Mouse (Mus musculus) granulocyte monocyte progenitor cell, adult 5-6 weeks (primary cell): Measurements from ENCODE around the gene Rex1bd. TPM values are rescaled to one million over a fixed set of nuclear protein-coding genes. Genes with fewer than 3 reads are reported as not detected.

Experiments
- ATAC-seq: replicated peaks from 2 replicates; pipeline ENCODE4 v1.8.0; 2016; ENCODE audit warnings: mild to moderate bottlenecking, moderate TSS enrichment, inconsistent platforms; ENCODE audit not compliant: poor library complexity, severe bottlenecking
- total RNA-seq, 2 experiments: library from RNA; stranded (forward) in 1 of 2; stranded (reverse) in 1 of 2; fragments of 200-712, 200-1000 nt in 1 of 2; fragments of >200 nt in 1 of 2; fragmentation: Nextera tagmentation in 1 of 2; gene quantifications; 2 replicates each; pipeline ENCODE4 v1.2.3; 2014 to 2017

Gene Rex1bd
- total RNA-seq, 2 experiments from 2014 or later, result 30.2 to 33.4 TPM

- ATAC-seq, result no peak
Observed at GRCm38 (mm10) chr8:70460199-70460598, 46.4 kb downstream of the Rex1bd start.

- ATAC-seq, result no peak
Observed at GRCm38 (mm10) chr8:70459636-70460035, 46.9 kb downstream of the Rex1bd start.

GRCm38 (mm10) chr8:70458462-70458861 is 48.1 kb downstream of the Rex1bd start:
- ATAC-seq, result no peak

- ATAC-seq, result no peak
Observed at GRCm38 (mm10) chr8:70457882-70458281, 48.7 kb downstream of the Rex1bd start.

GRCm38 (mm10) chr8:70456996-70457395 is 49.6 kb downstream of the Rex1bd start:
- ATAC-seq, result no peak

Other genes with a start within 250 kb of the Rex1bd start
- 5.4 and 12.3 TPM in 2 replicates for gene Homer3, start 223.9 kb downstream of the Rex1bd start, total RNA-seq (2014; fragmentation: Nextera tagmentation)
- gene Homer3, start 223.9 kb downstream of the Rex1bd start, total RNA-seq (2017), result 6.5 and 12.3 TPM in 2 replicates
- gene Ddx49, start 204.3 kb downstream of the Rex1bd start, total RNA-seq (2014; fragmentation: Nextera tagmentation), result 45.9 and 66.8 TPM in 2 replicates
- 139 and 177 TPM in 2 replicates for gene Ddx49, start 204.3 kb downstream of the Rex1bd start, total RNA-seq (2017)
- gene Cope, start 204.2 kb downstream of the Rex1bd start, total RNA-seq (2014; fragmentation: Nextera tagmentation), result 209 and 240 TPM in 2 replicates
- 132 and 155 TPM in 2 replicates for gene Cope, start 204.2 kb downstream of the Rex1bd start, total RNA-seq (2017)
- gene Cers1, start 191.0 kb downstream of the Rex1bd start, total RNA-seq (2014; fragmentation: Nextera tagmentation), result not detected in 2 replicates
- not detected in 2 replicates for gene Cers1, start 191.0 kb downstream of the Rex1bd start, total RNA-seq (2017)
- not detected in 2 replicates for gene Gdf1, start 176.9 kb downstream of the Rex1bd start, total RNA-seq (2014; fragmentation: Nextera tagmentation)
- gene Gdf1, start 176.9 kb downstream of the Rex1bd start, total RNA-seq (2017), result not detected in 2 replicates
- gene Upf1, start 153.5 kb downstream of the Rex1bd start, total RNA-seq (2014; fragmentation: Nextera tagmentation), result 30.6 and 33.7 TPM in 2 replicates
- 24.2 and 30.8 TPM in 2 replicates for gene Upf1, start 153.5 kb downstream of the Rex1bd start, total RNA-seq (2017)
- 0.88 TPM in 1 of 2 replicates, not detected in the other for gene Comp, start 133.2 kb downstream of the Rex1bd start, total RNA-seq (2014; fragmentation: Nextera tagmentation)
- not detected in 2 replicates for gene Comp, start 133.2 kb downstream of the Rex1bd start, total RNA-seq (2017)
- 7.4 and 19.5 TPM in 2 replicates for gene Crtc1, start 67.2 kb downstream of the Rex1bd start, total RNA-seq (2014; fragmentation: Nextera tagmentation)
- 2.3 and 4.8 TPM in 2 replicates for gene Crtc1, start 67.2 kb downstream of the Rex1bd start, total RNA-seq (2017)
- gene Klhl26, start 29.8 kb downstream of the Rex1bd start, total RNA-seq (2014; fragmentation: Nextera tagmentation), result 2.1 and 4.4 TPM in 2 replicates
- 4.0 and 4.1 TPM in 2 replicates for gene Klhl26, start 29.8 kb downstream of the Rex1bd start, total RNA-seq (2017)
- gene Tmem59l, start 19.4 kb downstream of the Rex1bd start, total RNA-seq (2014; fragmentation: Nextera tagmentation), result not detected in 2 replicates
- gene Tmem59l, start 19.4 kb downstream of the Rex1bd start, total RNA-seq (2017), result not detected in 2 replicates
- not detected in 2 replicates for gene Crlf1, start 13.6 kb downstream of the Rex1bd start, total RNA-seq (2014; fragmentation: Nextera tagmentation)
- not detected in 2 replicates for gene Crlf1, start 13.6 kb downstream of the Rex1bd start, total RNA-seq (2017)
- 2,675 and 2,799 TPM in 2 replicates for gene Uba52, start 4.0 kb upstream of the Rex1bd start, total RNA-seq (2014; fragmentation: Nextera tagmentation)
- gene Uba52, start 4.0 kb upstream of the Rex1bd start, total RNA-seq (2017), result 3,231 and 3,572 TPM in 2 replicates
- 113 and 149 TPM in 2 replicates for gene Fkbp8, start 21.0 kb upstream of the Rex1bd start, total RNA-seq (2014; fragmentation: Nextera tagmentation)
- 107 and 118 TPM in 2 replicates for gene Fkbp8, start 21.0 kb upstream of the Rex1bd start, total RNA-seq (2017)
- 83.7 and 84.5 TPM in 2 replicates for gene Kxd1, start 21.2 kb upstream of the Rex1bd start, total RNA-seq (2014; fragmentation: Nextera tagmentation)
- 68.7 and 74.4 TPM in 2 replicates for gene Kxd1, start 21.2 kb upstream of the Rex1bd start, total RNA-seq (2017)
- gene Ell, start 32.7 kb upstream of the Rex1bd start, total RNA-seq (2014; fragmentation: Nextera tagmentation), result 11.7 and 13.6 TPM in 2 replicates
- gene Ell, start 32.7 kb upstream of the Rex1bd start, total RNA-seq (2017), result 5.5 and 5.7 TPM in 2 replicates
- 30.8 and 66.6 TPM in 2 replicates for gene Isyna1, start 87.6 kb upstream of the Rex1bd start, total RNA-seq (2014; fragmentation: Nextera tagmentation)
- 35.2 and 38.6 TPM in 2 replicates for gene Isyna1, start 87.6 kb upstream of the Rex1bd start, total RNA-seq (2017)
- gene Ssbp4, start 102.1 kb upstream of the Rex1bd start, total RNA-seq (2014; fragmentation: Nextera tagmentation), result 53.8 and 75.4 TPM in 2 replicates
- gene Ssbp4, start 102.1 kb upstream of the Rex1bd start, total RNA-seq (2017), result 35.2 and 87.9 TPM in 2 replicates
- 2.9 and 5.2 TPM in 2 replicates for gene Lrrc25, start 109.4 kb upstream of the Rex1bd start, total RNA-seq (2014; fragmentation: Nextera tagmentation)
- 1.1 and 3.1 TPM in 2 replicates for gene Lrrc25, start 109.4 kb upstream of the Rex1bd start, total RNA-seq (2017)
- gene Gdf15, start 125.7 kb upstream of the Rex1bd start, total RNA-seq (2014; fragmentation: Nextera tagmentation), result not detected in 2 replicates
- gene Gdf15, start 125.7 kb upstream of the Rex1bd start, total RNA-seq (2017), result 0.67 TPM in 1 of 2 replicates, not detected in the other
- gene Pgpep1, start 153.6 kb upstream of the Rex1bd start, total RNA-seq (2014; fragmentation: Nextera tagmentation), result 8.5 and 31.0 TPM in 2 replicates
- gene Pgpep1, start 153.6 kb upstream of the Rex1bd start, total RNA-seq (2017), result 6.5 and 6.9 TPM in 2 replicates
- 187 and 226 TPM in 2 replicates for gene Lsm4, start 166.5 kb upstream of the Rex1bd start, total RNA-seq (2014; fragmentation: Nextera tagmentation)
- gene Lsm4, start 166.5 kb upstream of the Rex1bd start, total RNA-seq (2017), result 247 and 312 TPM in 2 replicates
- gene Jund, start 192.2 kb upstream of the Rex1bd start, total RNA-seq (2014; fragmentation: Nextera tagmentation), result 7.7 and 12.3 TPM in 2 replicates
- 24.6 and 27.0 TPM in 2 replicates for gene Jund, start 192.2 kb upstream of the Rex1bd start, total RNA-seq (2017)
- gene Iqcn, start 196.7 kb upstream of the Rex1bd start, total RNA-seq (2014; fragmentation: Nextera tagmentation), result not detected in 2 replicates
- not detected in 2 replicates for gene Iqcn, start 196.7 kb upstream of the Rex1bd start, total RNA-seq (2017)
- gene Gm3336, start 211.8 kb upstream of the Rex1bd start, total RNA-seq (2014; fragmentation: Nextera tagmentation), result not detected in 2 replicates
- not detected in 2 replicates for gene Gm3336, start 211.8 kb upstream of the Rex1bd start, total RNA-seq (2017)
- gene Pde4c, start 217.0 kb upstream of the Rex1bd start, total RNA-seq (2014; fragmentation: Nextera tagmentation), result not detected in 2 replicates
- not detected in 2 replicates for gene Pde4c, start 217.0 kb upstream of the Rex1bd start, total RNA-seq (2017)
- gene Rab3a, start 247.9 kb upstream of the Rex1bd start, total RNA-seq (2014; fragmentation: Nextera tagmentation), result 5.5 and 10.8 TPM in 2 replicates
- gene Rab3a, start 247.9 kb upstream of the Rex1bd start, total RNA-seq (2017), result 0.34 and 1.6 TPM in 2 replicates